Mouse (Mus musculus) kidney, postnatal 14 days (tissue): ENCODE measurements around the gene Rhox3c.
"Not testable (repeated sequence)": the region's sequence is repeated elsewhere in the genome, so short reads cannot be mapped to it uniquely, and the experiment has no call there.

ENCODE experiments used
- DNase-seq: peaks from one replicate; pipeline ENCODE4 v3.0.0; 2022; ENCODE audit warnings: mixed read lengths

Rhox3c gene

DNA sequence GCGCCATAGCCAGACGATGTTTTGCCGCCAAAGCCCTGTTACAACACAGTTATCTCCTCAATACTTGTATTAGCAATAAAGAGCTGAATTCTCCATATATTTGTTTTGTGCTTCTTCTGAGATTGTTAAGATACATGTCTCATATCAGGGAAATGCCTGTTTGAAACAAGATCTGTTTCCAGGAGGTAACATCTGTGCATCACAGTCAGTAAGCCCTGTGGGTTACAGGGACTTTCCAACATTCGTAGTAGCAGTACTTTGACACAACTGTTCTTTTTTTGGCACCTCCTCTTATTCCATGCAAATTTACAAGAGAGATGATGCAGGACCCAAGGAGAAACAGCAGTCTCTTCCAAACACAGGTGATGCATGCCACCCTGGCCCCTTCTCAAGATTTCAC, at the start of gene Rhox3c:
Rhox3c (plus strand) TSS at position 301 of the 400 bp plus-strand sequence.
- not testable (repeated sequence) for DNase-seq

DNA sequence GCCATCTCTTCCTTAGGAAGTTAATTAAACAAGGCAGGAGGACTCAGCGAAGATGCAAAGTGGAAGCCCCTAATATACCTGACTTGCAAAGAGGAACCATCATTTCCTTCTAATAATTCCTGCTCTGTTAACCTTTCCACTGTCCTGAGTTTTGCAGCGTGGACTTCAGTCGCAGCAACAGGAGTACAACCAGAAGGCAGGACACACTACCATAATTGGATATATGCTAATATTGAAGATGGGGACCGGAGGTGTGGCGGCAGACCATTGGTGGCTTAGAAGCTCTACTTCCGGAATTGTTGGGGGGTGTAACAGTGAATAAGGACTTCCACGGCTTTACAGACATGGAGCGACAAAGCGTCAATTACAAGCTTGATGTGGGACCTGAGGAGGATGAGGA, 46.6 kb upstream of the Rhox3c start, which contains the start of gene Rhox2b:
Rhox2b (plus strand) TSS at position 301 of the 400 bp plus-strand sequence.
- DNase-seq, result not testable (repeated sequence)

DNA sequence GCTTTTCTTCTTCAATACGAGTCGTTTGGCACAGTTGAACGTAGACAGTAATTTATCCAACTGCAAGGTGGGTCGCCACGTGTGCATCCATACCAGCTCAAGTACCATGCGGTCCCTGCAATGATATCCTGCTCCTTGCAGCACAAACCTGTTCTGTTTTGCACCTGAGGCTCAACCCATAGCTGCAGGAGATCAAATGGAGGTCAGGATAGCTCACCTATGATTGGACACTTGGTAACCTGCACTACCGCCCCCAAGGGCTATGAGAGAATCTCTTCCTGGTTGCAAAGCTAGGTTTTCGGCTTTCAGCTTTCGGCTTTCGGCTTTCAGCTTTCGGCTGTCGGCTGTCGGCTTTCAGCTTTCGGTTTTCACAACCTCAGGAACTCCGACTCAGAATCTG, 26.2 kb upstream of the Rhox3c start, which contains the start of gene Rhox4b:
Rhox4b (plus strand) TSS at position 301 of the 400 bp plus-strand sequence.
- DNase-seq, result not testable (repeated sequence)

DNA sequence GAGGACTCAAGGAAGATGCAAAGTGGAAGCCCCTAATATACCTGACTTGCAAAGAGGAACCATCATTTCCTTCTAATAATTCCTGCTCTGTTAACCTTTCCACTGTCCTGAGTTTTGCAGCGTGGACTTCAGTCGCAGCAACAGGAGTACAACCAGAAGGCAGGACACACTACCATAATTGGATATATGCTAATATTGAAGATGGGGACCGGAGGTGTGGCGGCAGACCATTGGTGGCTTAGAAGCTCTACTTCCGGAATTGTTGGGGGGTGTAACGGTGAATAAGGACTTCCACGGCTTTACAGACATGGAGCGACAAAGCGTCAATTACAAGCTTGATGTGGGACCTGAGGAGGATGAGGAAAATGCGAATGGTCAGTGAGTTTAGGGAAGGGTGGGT, 5.0 kb upstream of the Rhox3c start, which contains the start of gene Rhox2c:
Rhox2c (plus strand) TSS at position 301 of the 400 bp plus-strand sequence.
- not testable (repeated sequence) for DNase-seq

DNA sequence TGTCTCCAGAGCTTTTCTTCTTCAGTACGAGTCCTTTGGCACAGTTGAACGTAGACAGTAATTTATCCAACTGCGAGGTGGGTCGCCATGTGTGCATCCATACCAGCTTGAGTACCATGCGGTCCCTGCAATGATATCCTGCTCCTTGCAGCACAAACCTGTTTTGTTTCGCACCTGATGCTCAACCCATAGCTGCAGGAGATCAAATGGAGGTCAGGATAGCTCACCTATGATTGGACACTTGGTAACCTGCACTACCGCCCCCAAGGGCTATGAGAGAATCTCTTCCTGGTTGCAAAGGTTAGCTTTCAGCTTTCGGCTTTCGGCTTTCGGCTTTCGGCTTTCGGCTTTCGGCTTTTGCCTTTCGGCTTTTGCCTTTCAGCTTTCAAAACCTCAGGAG, 21.7 kb downstream of the Rhox3c start, which contains the start of gene Rhox4c:
Rhox4c (plus strand) TSS at position 301 of the 400 bp plus-strand sequence.
- not testable (repeated sequence) for DNase-seq

DNA sequence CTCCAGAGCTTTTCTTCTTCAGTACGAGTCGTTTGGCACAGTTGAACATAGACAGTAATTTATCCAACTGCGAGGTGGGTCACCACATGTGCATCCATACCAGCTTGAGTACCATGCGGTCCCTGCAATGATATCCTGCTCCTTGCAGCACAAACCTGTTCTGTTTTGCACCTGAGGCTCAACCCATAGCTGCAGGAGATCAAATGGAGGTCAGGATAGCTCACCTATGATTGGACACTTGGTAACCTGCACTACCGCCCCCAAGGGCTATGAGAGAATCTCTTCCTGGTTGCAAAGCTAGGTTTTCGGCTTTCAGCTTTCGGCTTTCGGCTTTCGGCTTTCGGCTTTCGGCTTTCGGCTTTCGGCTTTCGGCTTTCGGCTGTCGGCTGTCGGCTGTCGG, 55.7 kb downstream of the Rhox3c start, which contains the start of gene Rhox4d:
Rhox4d (plus strand) TSS at position 301 of the 400 bp plus-strand sequence.
- DNase-seq, result not testable (repeated sequence)
